8 mouse cellular contexts compared by ENCODE assay signal in the genomic region with DNA sequence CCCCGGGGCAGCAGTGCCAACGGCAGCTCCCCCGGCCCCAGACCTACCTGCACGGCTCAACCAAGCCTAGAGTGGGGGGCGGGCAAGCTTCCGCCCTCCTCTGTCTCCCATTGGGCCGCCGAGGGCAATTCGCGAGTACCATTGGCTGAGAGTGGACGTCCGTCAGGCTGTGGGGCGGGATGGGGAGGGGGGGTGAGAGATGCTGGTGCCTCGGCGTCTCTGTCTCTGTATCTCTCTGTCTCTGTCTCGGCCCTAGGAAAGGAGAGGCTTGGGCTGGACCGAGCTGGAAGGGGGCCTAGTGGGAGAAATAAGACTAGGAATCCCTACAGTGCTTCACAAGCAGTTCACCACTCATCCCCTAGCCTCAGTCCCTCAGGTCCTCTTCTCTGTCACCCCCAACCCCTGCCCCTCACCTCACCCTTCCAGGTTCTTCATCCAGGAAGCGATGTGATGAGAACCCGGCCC. TPM values are rescaled to one million over a fixed set of nuclear protein-coding genes. Genes with fewer than 3 reads are reported as not detected.
A peak's percentile ranks its signal among the peaks of the same experiment; 100 is the strongest.
DNase-seq lines count a peak whose midpoint lies in the region; ATAC-seq lines count a peak whose summit lies in the region.

No protein-coding gene starts in this region.

- H3K9ac ChIP-seq in lung, embryonic 16.5 days (ENCODE audit: low read length), result peak overlapping the region; percentile 97

- WGBS in lung, embryonic 16.5 days, result 0% methylated on average over 9 of the region's 19 CpGs

- peak overlapping the region; percentile 91 for H3K4me2 ChIP-seq in lung, embryonic 16.5 days (ENCODE audit: low read depth, low read length)

- peak overlapping the region; percentile 93 for H3K4me3 ChIP-seq in lung, embryonic 16.5 days (ENCODE audit: low read length)

- H3K36me3 ChIP-seq in lung, embryonic 16.5 days (ENCODE audit: control insufficient read depth, insufficient read depth, low read length), result peaks cover 3% of the 10 kb centered on the region; the same call in 1 of the 2 replicates

- peak; percentile 87 for DNase-seq in MEL-GATA-1-ER (ENCODE audit: extremely low read depth, low read depth)
- peak; percentile 87 for DNase-seq in cerebellum, adult 8-10 months
- DNase-seq in forelimb bud, embryonic 11.5 days (ENCODE audit: low read depth, low spot score), result peak; percentile 94
- DNase-seq in layer of hippocampus, adult 9-10 months (ENCODE audit: low spot score), result peak; percentile 35
- peak; percentile 78 for DNase-seq in ovary, postnatal 10 days (ENCODE audit: low spot score)
- peak; percentile 91 to 93 for DNase-seq in thymus, postnatal 10 days (ENCODE audit: low spot score in 2 of 2)

- ATAC-seq in hematopoietic stem cell, adult 5-6 weeks (replicated peaks in 1 of 2; ENCODE audit: insufficient read depth in 1 of 2, low FRiP score in 2 of 2, low TSS enrichment in 1 of 2, low read depth in 1 of 2, poor library complexity in 2 of 2, severe bottlenecking in 2 of 2), result peak; percentile 99 to 100
- peak; percentile 100 for ATAC-seq in lung, embryonic 16.5 days (ENCODE audit: low read depth)

- no peaks in the 10 kb centered on the region for H3K27me3 ChIP-seq in lung, embryonic 16.5 days (ENCODE audit: control insufficient read depth, insufficient read depth, low read depth, low read length)

- peaks cover 7% of the 10 kb centered on the region for H3K4me1 ChIP-seq in lung, embryonic 16.5 days (replicated peaks; ENCODE audit: control insufficient read depth, insufficient read depth, low read length)

- peak overlapping the region; percentile 57; the same call in 1 of the 2 replicates for H3K27ac ChIP-seq in lung, embryonic 16.5 days (ENCODE audit: low read length)

- no peaks in the 10 kb centered on the region for H3K9me3 ChIP-seq in lung, embryonic 16.5 days (ENCODE audit: control insufficient read depth, low read length)

RNA-seq across cellular contexts. Expression of a gene that starts 0.7 kb away (rescaled TPM):
- total RNA-seq in hematopoietic stem cell, adult 5-6 weeks (2017), result 45.5 and 49.5 TPM in 2 replicates
- polyA plus RNA-seq in lung, embryonic 16.5 days (2015; fragmentation: Nextera tagmentation; extraction: Ambion mirVana), result 21.6 and 21.9 TPM in 2 replicates

Comparison
In these comparisons a context has a peak if more than half of its experiments do, and no peak if none do; other contexts are left out.
1. Peak in every context shown above with its lines: DNase-seq, ATAC-seq, H3K4me3 ChIP-seq and H3K27ac ChIP-seq.
2. DNase-seq: peak in every context shown above with its lines; median percentile 94 in forelimb bud, embryonic 11.5 days; 92 in thymus, postnatal 10 days; 87 in MEL-GATA-1-ER; 87 in cerebellum, adult 8-10 months; 78 in ovary, postnatal 10 days; 35 in layer of hippocampus, adult 9-10 months.